Mouse (Mus musculus) heart, embryonic 14.5 days (tissue): ENCODE data around the gene Vmn1r36. TPM values are rescaled to one million over a fixed set of nuclear protein-coding genes. Genes with fewer than 3 reads are reported as not detected.
"Not testable (repeated sequence)": the region's sequence is repeated elsewhere in the genome, so short reads cannot be mapped to it uniquely, and the experiment has no call there.

Experiments
- ATAC-seq: fragments of 200-750 bp; cut with Nextera tagmentation; 2 replicates; pipeline ENCODE4 v1.8.0; 2017; ENCODE audit warnings: low read depth, moderate TSS enrichment; ENCODE audit not compliant: insufficient number of reproducible peaks, insufficient read depth, low FRiP score
- H3K27ac ChIP-seq, 2 experiments: fragments of 200-500 bp in 1 of 2; fragments of 300-500 bp in 1 of 2; sonication (generic) in 1 of 2; replicated peaks in 1 of 2; 2 replicates each; pipeline ENCODE4 v1.5.1; 2012 to 2014; ENCODE audit warnings: low read depth in 2 of 2, low read length in 2 of 2, control low read depth in 1 of 2, mild to moderate bottlenecking in 1 of 2, mixed read lengths in 1 of 2; ENCODE audit not compliant: control insufficient read depth in 1 of 2, insufficient read depth in 1 of 2
- H3K27me3 ChIP-seq: fragments of 300-500 bp; sonication (generic); 2 replicates; pipeline ENCODE4 v1.6.1; 2014; ENCODE audit warnings: mild to moderate bottlenecking, low read length, control low read depth; ENCODE audit not compliant: control insufficient read depth, insufficient read depth
- H3K36me3 ChIP-seq: fragments of 300-500 bp; sonication (generic); 2 replicates; pipeline ENCODE4 v1.6.1; 2014; ENCODE audit warnings: mild to moderate bottlenecking, control low read depth, low read length, mixed read lengths; ENCODE audit not compliant: control insufficient read depth, insufficient read depth
- H3K4me1 ChIP-seq, 2 experiments: fragments of 200-500 bp in 1 of 2; fragments of 300-500 bp in 1 of 2; sonication (generic) in 1 of 2; 2 replicates each; pipeline ENCODE4 v1.6.1; 2012 to 2014; ENCODE audit warnings: low read length in 2 of 2, control low read depth in 1 of 2, mixed read lengths in 1 of 2; ENCODE audit not compliant: control insufficient read depth in 2 of 2, insufficient read depth in 2 of 2
- H3K4me2 ChIP-seq: fragments of 300-500 bp; sonication (generic); 2 replicates; pipeline ENCODE4 v1.6.1; 2014; ENCODE audit warnings: mild to moderate bottlenecking, low read length
- H3K4me3 ChIP-seq, 2 experiments: fragments of 200-500 bp in 1 of 2; fragments of 300-500 bp in 1 of 2; sonication (generic) in 1 of 2; 2 replicates each; pipeline ENCODE4 v1.5.1; 2012 to 2014; ENCODE audit warnings: low read length in 2 of 2, mild to moderate bottlenecking in 2 of 2, control low read depth in 1 of 2, low read depth in 1 of 2, moderate library complexity in 1 of 2; ENCODE audit not compliant: control insufficient read depth in 1 of 2, insufficient read depth in 1 of 2
- H3K9ac ChIP-seq: fragments of 300-500 bp; sonication (generic); 2 replicates; pipeline ENCODE4 v1.6.1; 2014; ENCODE audit warnings: mild to moderate bottlenecking, low read length
- H3K9me3 ChIP-seq: fragments of 300-500 bp; sonication (generic); 2 replicates; pipeline ENCODE4 v1.6.1; 2016; ENCODE audit warnings: low read length, control low read depth; ENCODE audit not compliant: control insufficient read depth
- WGBS: fragments of 180-500 bp; shearing (Covaris S2); extraction: QIAGEN DNeasy Blood & Tissue Kit; methylation state at CpG from one replicate; pipeline ENCODE4 v1.1.7; 2014; 5-methylcytosine and 5-hydroxymethylcytosine counted together
- polyA plus RNA-seq: library from polyadenylated mRNA; unstranded; fragments of >200 nt; fragmentation: Nextera tagmentation; extraction: Ambion mirVana; gene quantifications from 2 replicates; pipeline ENCODE4 v1.2.1, GENCODE M21; 2014

Vmn1r36 gene
- polyA plus RNA-seq: not detected in 2 replicates

- H3K4me2 ChIP-seq, ATAC-seq, H3K36me3 ChIP-seq, H3K27me3 ChIP-seq, H3K4me3 ChIP-seq, H3K9me3 ChIP-seq, H3K4me1 ChIP-seq, H3K27ac ChIP-seq, H3K9ac ChIP-seq: not testable (repeated sequence)
- 51% methylated on average over 2 of the region's 2 CpGs for WGBS
Measured at GRCm38 (mm10) chr6:66719068-66719467, at the start of gene Vmn1r36. Gene Vmn1r36 (minus strand): TSS chr6:66719168.

GRCm38 (mm10) chr6:66729082-66729481 is 10.1 kb upstream of the Vmn1r36 start, which contains the start of gene Vmn1r37:
Gene Vmn1r37 (plus strand): TSS chr6:66729382.
- not testable (repeated sequence) for H3K9me3 ChIP-seq, ATAC-seq, H3K36me3 ChIP-seq, H3K4me1 ChIP-seq, H3K9ac ChIP-seq, H3K27ac ChIP-seq, H3K4me3 ChIP-seq, H3K27me3 ChIP-seq, H3K4me2 ChIP-seq

GRCm38 (mm10) chr6:66713854-66714253 is 5.1 kb downstream of the Vmn1r36 start:
- no peaks in the 10 kb centered on the region for H3K9me3 ChIP-seq
- H3K4me2 ChIP-seq: no peak overlapping the region
- no peak overlapping the region for H3K4me3 ChIP-seq
- no peak overlapping the region for H3K27ac ChIP-seq
- H3K27me3 ChIP-seq: no peaks in the 10 kb centered on the region
- H3K9ac ChIP-seq: no peak overlapping the region
- 54% methylated on average over 3 of the region's 3 CpGs for WGBS
- no peaks in the 10 kb centered on the region for H3K36me3 ChIP-seq
- ATAC-seq: no peak
- no peaks in the 10 kb centered on the region for H3K4me1 ChIP-seq

- ATAC-seq: no peak
- Histone ChIP-seq H3K27me3 (no peaks in the 10 kb centered on the region), H3K4me2 (no peak overlapping the region), H3K4me1 (no peaks in the 10 kb centered on the region), H3K27ac (no peak overlapping the region), H3K9ac (no peak overlapping the region), H3K36me3 (no peaks in the 10 kb centered on the region), H3K4me3 (no peak overlapping the region), H3K9me3 (no peaks in the 10 kb centered on the region)
Measured at GRCm38 (mm10) chr6:66708901-66709300, 10.1 kb downstream of the Vmn1r36 start.

GRCm38 (mm10) chr6:66685806-66686205 is 33.2 kb downstream of the Vmn1r36 start, which contains the start of gene Vmn1r35:
Gene Vmn1r35 (minus strand): TSS chr6:66685906.
- Histone ChIP-seq H3K4me3 (no peak within 1 kb of the TSS), H3K27me3 (no peaks in the 10 kb centered on the region), H3K4me1 (no peaks in the 10 kb centered on the region), H3K9me3 (no peaks in the 10 kb centered on the region), H3K36me3 (no peaks in the 10 kb centered on the region), H3K4me2 (no peak within 1 kb of the TSS), H3K9ac (no peak within 1 kb of the TSS), H3K27ac (no peak within 1 kb of the TSS)
- ATAC-seq: no peak
- 74% methylated on average over 3 of the region's 3 CpGs for WGBS

Other genes with a start within 250 kb of the Vmn1r36 start
- 67.0 and 70.3 TPM in 2 replicates for gene Mad2l1, start 183.8 kb downstream of the Vmn1r36 start, polyA plus RNA-seq
- 0.07 TPM in 1 of 2 replicates, not detected in the other for gene Vmn1r32, start 159.1 kb downstream of the Vmn1r36 start, polyA plus RNA-seq
- gene Vmn1r33, start 100.9 kb downstream of the Vmn1r36 start, polyA plus RNA-seq: not detected in 2 replicates
- not detected in 2 replicates for gene Vmn1r34, start 75.3 kb downstream of the Vmn1r36 start, polyA plus RNA-seq
- not detected in 2 replicates for gene Vmn1r35, start 33.3 kb downstream of the Vmn1r36 start, polyA plus RNA-seq
- not detected in 2 replicates for gene Vmn1r37, start 10.2 kb upstream of the Vmn1r36 start, polyA plus RNA-seq
- not detected in 2 replicates for gene Vmn1r38, start 63.5 kb upstream of the Vmn1r36 start, polyA plus RNA-seq
- gene Vmn1r39, start 91.4 kb upstream of the Vmn1r36 start, polyA plus RNA-seq: not detected in 2 replicates
- 72.4 and 73.9 TPM in 2 replicates for gene Gng12, start 177.2 kb upstream of the Vmn1r36 start, polyA plus RNA-seq